Comparison of ENCODE assay signal across 24 mouse cellular contexts in genomic region chr1:134820882-134821281, GRCm38 (mm10).
DNase-seq lines count a peak whose midpoint lies in the region; ATAC-seq lines count a peak whose summit lies in the region.
"Had no signal": no experiment of that assay in that cellular context is flagged by ENCODE, and none has a peak within 500 bp of the region (broad histone marks: within the 10 kb centered on the region; RNA-seq: fewer than 3 reads in every experiment).

No protein-coding gene starts in this region.

- no peaks in the 10 kb centered on the region for H3K9me3 ChIP-seq in heart, embryonic 13.5 days
- H3K9me3 ChIP-seq in liver, embryonic 16.5 days (replicated peaks; ENCODE audit: control insufficient read depth, low read length), result no peaks in the 10 kb centered on the region
- H3K9me3 ChIP-seq: embryonic facial prominence, embryonic 12.5 days; hindbrain, embryonic 15.5 days; kidney, embryonic 15.5 days had no signal

- no peak for ATAC-seq in heart, embryonic 13.5 days (ENCODE audit: extremely low read depth, insufficient number of reproducible peaks, low FRiP score, low TSS enrichment)
- ATAC-seq in erythroid progenitor cell, adult 5-6 weeks (replicated peaks; ENCODE audit: low FRiP score, poor library complexity, severe bottlenecking), result peak; percentile 59; the same call in 1 of the 2 replicates
- ATAC-seq in liver, embryonic 16.5 days (ENCODE audit: low read depth), result peak; percentile 49; the same call in 1 of the 2 replicates
- ATAC-seq: activated CD4-positive, CD25-positive, alpha-beta regulatory T cell, adult 4 months; forebrain, embryonic 16.5 days; inflammation-experienced regulatory T-cells, adult 6 months had no signal

- peak overlapping the region; percentile 62 for H3K27ac ChIP-seq in heart, embryonic 13.5 days (replicated peaks)
- H3K27ac ChIP-seq in liver, embryonic 16.5 days (ENCODE audit: low read length), result 0 out of 2 replicates have a peak overlapping the region, but pooled peaks have one; percentile 27
- H3K27ac ChIP-seq: embryonic facial prominence, embryonic 12.5 days; hindbrain, embryonic 15.5 days; kidney, embryonic 15.5 days had no signal

- peaks cover 79% of the 10 kb centered on the region for H3K4me1 ChIP-seq in heart, embryonic 13.5 days
- H3K4me1 ChIP-seq in liver, embryonic 16.5 days (ENCODE audit: control insufficient read depth, low read depth, low read length), result peaks cover 18% of the 10 kb centered on the region

- H3K36me3 ChIP-seq in heart, embryonic 13.5 days, result peaks cover 21% of the 10 kb centered on the region
- H3K36me3 ChIP-seq in liver, embryonic 16.5 days (ENCODE audit: control insufficient read depth, insufficient read depth), result no peaks in the 10 kb centered on the region
- H3K36me3 ChIP-seq: embryonic facial prominence, embryonic 12.5 days; hindbrain, embryonic 15.5 days; kidney, embryonic 15.5 days had no signal

- no peak for DNase-seq in heart, adult 11 months
- peak; percentile 13 for DNase-seq in c-Kit-positive CD71-positive TER-119-negative erythroid progenitor cells, embryonic 14.5 days (ENCODE audit: low read depth)
- DNase-seq in embryo, embryonic 10.5 days (ENCODE audit: low spot score), result no peak
- DNase-seq in layer of hippocampus, postnatal 10 days (ENCODE audit: low spot score in 2 of 2), result no peak
- no peak for DNase-seq in kidney, postnatal 14 days
- DNase-seq: adrenal gland, adult 2 months; adrenal gland, postnatal 36 days; B cell, adult 2 months; cerebellum, adult 8-10 months; cerebellum, postnatal 25 days; heart, postnatal 36 days; kidney, adult 11 months; kidney, postnatal 4 days; lung, postnatal 36 days; midbrain, embryonic 14.5 days had no signal

- H3K4me2 ChIP-seq in heart, embryonic 13.5 days, result no peak overlapping the region
- no peak overlapping the region for H3K4me2 ChIP-seq in liver, embryonic 16.5 days (ENCODE audit: low read depth, low read length)
- H3K4me2 ChIP-seq: embryonic facial prominence, embryonic 12.5 days; hindbrain, embryonic 15.5 days; kidney, embryonic 15.5 days had no signal

- H3K27me3 ChIP-seq in heart, embryonic 13.5 days (replicated peaks), result no peaks in the 10 kb centered on the region
- H3K27me3 ChIP-seq in liver, embryonic 16.5 days (ENCODE audit: control insufficient read depth, insufficient read depth, low read depth, low read length), result no peaks in the 10 kb centered on the region
- H3K27me3 ChIP-seq: embryonic facial prominence, embryonic 12.5 days; hindbrain, embryonic 15.5 days; kidney, embryonic 15.5 days had no signal

- no peak overlapping the region for H3K4me3 ChIP-seq in heart, embryonic 13.5 days
- no peak overlapping the region for H3K4me3 ChIP-seq in liver, embryonic 16.5 days (ENCODE audit: low read depth, low read length)
- H3K4me3 ChIP-seq: embryonic facial prominence, embryonic 12.5 days; hindbrain, embryonic 15.5 days; kidney, embryonic 15.5 days had no signal

- 39% methylated on average over 3 of the region's 3 CpGs for WGBS in heart, embryonic 13.5 days
- WGBS in liver, embryonic 16.5 days (ENCODE audit: insufficient replicate concordance), result 26% methylated on average over 3 of the region's 3 CpGs

- H3K9ac ChIP-seq in heart, embryonic 13.5 days, result no peak overlapping the region
- H3K9ac ChIP-seq in liver, embryonic 16.5 days (ENCODE audit: low read depth, low read length), result no peak overlapping the region
- H3K9ac ChIP-seq: embryonic facial prominence, embryonic 12.5 days; hindbrain, embryonic 15.5 days; kidney, embryonic 15.5 days had no signal
